ENCODE assay signal across 11 mouse cellular contexts in genomic region chr14:119895765-119896465, GRCm38 (mm10).
DNase-seq lines count a peak whose midpoint lies in the region; ATAC-seq lines count a peak whose summit lies in the region.
"Had no signal": no experiment of that assay in that cellular context is flagged by ENCODE, and none has a peak within 500 bp of the region (broad histone marks: within the 10 kb centered on the region; RNA-seq: fewer than 3 reads in every experiment).

No protein-coding gene starts in this region.

- H3K36me3 ChIP-seq in hindbrain, embryonic 10.5 days = no peaks in the 10 kb centered on the region
- H3K36me3 ChIP-seq in hindbrain, embryonic 12.5 days = no peaks in the 10 kb centered on the region
- no peaks in the 10 kb centered on the region for H3K36me3 ChIP-seq in liver, embryonic 11.5 days (ENCODE audit: control insufficient read depth, insufficient read depth, low read length)
- H3K36me3 ChIP-seq: heart, embryonic 15.5 days had no signal

- no peaks in the 10 kb centered on the region for H3K4me1 ChIP-seq in hindbrain, embryonic 10.5 days (replicated peaks)
- H3K4me1 ChIP-seq in hindbrain, embryonic 12.5 days = peaks cover 3% of the 10 kb centered on the region; the same call in 1 of the 2 replicates
- H3K4me1 ChIP-seq in liver, embryonic 11.5 days (replicated peaks; ENCODE audit: control insufficient read depth, insufficient read depth, low read length) = no peaks in the 10 kb centered on the region
- H3K4me1 ChIP-seq: heart, embryonic 15.5 days had no signal

- peak; percentile 13 for DNase-seq in hindbrain, embryonic 10.5 days (ENCODE audit: low spot score)
- DNase-seq in 3T3-L1 (ENCODE audit: low read depth, low spot score) = peak; percentile 7
- no peak for DNase-seq in liver, embryonic 11.5 days (ENCODE audit: low spot score)
- DNase-seq in right cerebral cortex, postnatal 4 days = no peak
- DNase-seq in layer of hippocampus, postnatal 25 days (ENCODE audit: extremely low spot score in 1 of 2, low spot score in 1 of 2) = no peak
- DNase-seq: kidney, postnatal 10 days; liver, postnatal 0 days had no signal

- H3K27ac ChIP-seq in hindbrain, embryonic 10.5 days = no peak overlapping the region
- no peak overlapping the region for H3K27ac ChIP-seq in hindbrain, embryonic 12.5 days
- H3K27ac ChIP-seq in liver, embryonic 11.5 days (ENCODE audit: low read depth, low read length) = no peak overlapping the region
- H3K27ac ChIP-seq: heart, embryonic 15.5 days had no signal

- no peak for ATAC-seq in hindbrain, embryonic 12.5 days (ENCODE audit: low FRiP score)
- ATAC-seq in common myeloid progenitor, adult 5-6 weeks (replicated peaks; ENCODE audit: low read depth, poor library complexity, severe bottlenecking) = peak; percentile 83
- peak; percentile 40 for ATAC-seq in megakaryocyte, adult 5-6 weeks (ENCODE audit: poor library complexity, severe bottlenecking)
- ATAC-seq in liver, embryonic 11.5 days (replicated peaks; ENCODE audit: low FRiP score) = no peak
- ATAC-seq: liver, postnatal 0 days had no signal

- H3K4me2 ChIP-seq in hindbrain, embryonic 12.5 days (replicated peaks) = no peak overlapping the region
- no peak overlapping the region for H3K4me2 ChIP-seq in liver, embryonic 11.5 days
- H3K4me2 ChIP-seq: heart, embryonic 15.5 days had no signal

- no peaks in the 10 kb centered on the region for H3K9me3 ChIP-seq in hindbrain, embryonic 10.5 days
- no peaks in the 10 kb centered on the region for H3K9me3 ChIP-seq in hindbrain, embryonic 12.5 days (replicated peaks)
- no peaks in the 10 kb centered on the region for H3K9me3 ChIP-seq in liver, embryonic 11.5 days (ENCODE audit: control insufficient read depth, low read length)
- H3K9me3 ChIP-seq: heart, embryonic 15.5 days had no signal

- H3K27me3 ChIP-seq in hindbrain, embryonic 10.5 days (ENCODE audit: insufficient read depth, poor library complexity, severe bottlenecking) = no peaks in the 10 kb centered on the region
- no peaks in the 10 kb centered on the region for H3K27me3 ChIP-seq in hindbrain, embryonic 12.5 days
- no peaks in the 10 kb centered on the region for H3K27me3 ChIP-seq in liver, embryonic 11.5 days (replicated peaks; ENCODE audit: control insufficient read depth, insufficient read depth, low read length)
- H3K27me3 ChIP-seq: heart, embryonic 15.5 days had no signal

- H3K4me3 ChIP-seq in hindbrain, embryonic 10.5 days = no peak overlapping the region
- H3K4me3 ChIP-seq in hindbrain, embryonic 12.5 days = no peak overlapping the region
- H3K4me3 ChIP-seq in liver, embryonic 11.5 days (ENCODE audit: low read depth, low read length) = no peak overlapping the region
- H3K4me3 ChIP-seq: heart, embryonic 15.5 days had no signal

- H3K9ac ChIP-seq in hindbrain, embryonic 12.5 days = no peak overlapping the region
- H3K9ac ChIP-seq in liver, embryonic 11.5 days (ENCODE audit: low read depth, low read length) = no peak overlapping the region
- H3K9ac ChIP-seq: heart, embryonic 15.5 days; liver, postnatal 0 days had no signal

- WGBS in hindbrain, embryonic 10.5 days = 70% methylated on average over 10 of the region's 10 CpGs
- 65% methylated on average over 10 of the region's 10 CpGs for WGBS in hindbrain, embryonic 12.5 days
- WGBS in liver, embryonic 11.5 days = 50% methylated on average over 10 of the region's 10 CpGs

Comparison
In these comparisons a context has a peak if more than half of its experiments do, and no peak if none do; other contexts are left out.
1. DNase-seq: peak in hindbrain, embryonic 10.5 days (single experiment) and 3T3-L1 (single experiment); none in liver, embryonic 11.5 days (single experiment), right cerebral cortex, postnatal 4 days (single experiment) and layer of hippocampus, postnatal 25 days (0 of 2).
2. ATAC-seq: peak in common myeloid progenitor, adult 5-6 weeks (single experiment) and megakaryocyte, adult 5-6 weeks (single experiment); none in hindbrain, embryonic 12.5 days (single experiment) and liver, embryonic 11.5 days (single experiment).